Mouse (Mus musculus) heart, adult 2 months (tissue): ENCODE measurements around the gene Vwa2.

Experiments used
- CTCF ChIP-seq: fragments of 200-600 bp; IDR thresholded peaks from 2 replicates; pipeline ENCODE4 v1.8.1; 2022; ENCODE audit warnings: antibody characterized with exemption, mild to moderate bottlenecking, moderate library complexity
- EP300 ChIP-seq: fragments of 200-500 bp; IDR thresholded peaks from 2 replicates; pipeline ENCODE4 v1.6.1; 2011; ENCODE audit warnings: low read depth, low read length, control low read depth; ENCODE audit not compliant: insufficient read depth
- POLR2A ChIP-seq: fragments of 200-500 bp; IDR thresholded peaks from 2 replicates; pipeline ENCODE4 v1.6.1; 2011; ENCODE audit warnings: mild to moderate bottlenecking, low read depth, low read length, control low read depth; ENCODE audit not compliant: insufficient read depth

GRCm38 (mm10) chr19:56920232-56920631, 46.2 kb downstream of the Vwa2 start:
- no peak for TF ChIP-seq POLR2A
- TF ChIP-seq CTCF = no peak
- TF ChIP-seq EP300 = no peak
